Mouse (Mus musculus): ENCODE results near the gene Ppbp. TPM values are rescaled to one million over a fixed set of nuclear protein-coding genes. Genes with fewer than 3 reads are reported as not detected.

Gene Ppbp
- polyA plus RNA-seq, 1 experiment from 2014 or later: 2.9 TPM

GRCm38 (mm10) chr5:90760844-90761243, 7.5 kb upstream of the Ppbp start:
- no peak overlapping the region for H3K4me2 ChIP-seq (ENCODE audit: low read depth, low read length)
- H3K27ac ChIP-seq (ENCODE audit: low read length): no peak overlapping the region
- no peak overlapping the region for H3K4me3 ChIP-seq (ENCODE audit: low read length)
- 83% methylated on average over 2 of the region's 2 CpGs for WGBS
- H3K36me3 ChIP-seq (ENCODE audit: control insufficient read depth, insufficient read depth): no peaks in the 10 kb centered on the region
- no peaks in the 10 kb centered on the region for H3K9me3 ChIP-seq (replicated peaks; ENCODE audit: control insufficient read depth, low read length)
- peaks cover 8% of the 10 kb centered on the region for H3K27me3 ChIP-seq (ENCODE audit: control insufficient read depth, insufficient read depth, low read length)
- peaks cover 5% of the 10 kb centered on the region; the same call in 1 of the 2 replicates for H3K4me1 ChIP-seq (ENCODE audit: control insufficient read depth, insufficient read depth, low read length)
- no peak for ATAC-seq (replicated peaks; ENCODE audit: extremely low read depth, insufficient read depth, low FRiP score)
- H3K9ac ChIP-seq (ENCODE audit: low read length): no peak overlapping the region

- Histone ChIP-seq H3K36me3 (ENCODE audit: control insufficient read depth, insufficient read depth) (no peaks in the 10 kb centered on the region), H3K9ac (ENCODE audit: low read length) (no peak overlapping the region), H3K4me1 (ENCODE audit: control insufficient read depth, insufficient read depth, low read length) (peaks cover 5% of the 10 kb centered on the region; the same call in 1 of the 2 replicates), H3K4me3 (ENCODE audit: low read length) (no peak overlapping the region), H3K27ac (ENCODE audit: low read length) (no peak overlapping the region), H3K9me3 (replicated peaks; ENCODE audit: control insufficient read depth, low read length) (no peaks in the 10 kb centered on the region), H3K27me3 (ENCODE audit: control insufficient read depth, insufficient read depth, low read length) (peaks cover 8% of the 10 kb centered on the region), H3K4me2 (ENCODE audit: low read depth, low read length) (no peak overlapping the region)
- 92% methylated on average over 3 of the region's 3 CpGs for WGBS
- no peak for ATAC-seq (replicated peaks; ENCODE audit: extremely low read depth, insufficient read depth, low FRiP score)
These were observed 6.5 kb upstream of the Ppbp start for GRCm38 (mm10) chr5:90761834-90762233.

GRCm38 (mm10) chr5:90763912-90764665, 4.2 kb upstream of the Ppbp start:
- 71% methylated on average over 12 of the region's 12 CpGs for WGBS
- no peaks in the 10 kb centered on the region for H3K36me3 ChIP-seq (ENCODE audit: control insufficient read depth, insufficient read depth)
- H3K27ac ChIP-seq (ENCODE audit: low read length): no peak overlapping the region
- no peak overlapping the region for H3K9ac ChIP-seq (ENCODE audit: low read length)
- no peaks in the 10 kb centered on the region for H3K9me3 ChIP-seq (replicated peaks; ENCODE audit: control insufficient read depth, low read length)
- H3K4me1 ChIP-seq (ENCODE audit: control insufficient read depth, insufficient read depth, low read length): peaks cover under 1% of the 10 kb centered on the region; the same call in 1 of the 2 replicates
- no peak overlapping the region for H3K4me2 ChIP-seq (ENCODE audit: low read depth, low read length)
- H3K27me3 ChIP-seq (ENCODE audit: control insufficient read depth, insufficient read depth, low read length): peaks cover 4% of the 10 kb centered on the region
- ATAC-seq (replicated peaks; ENCODE audit: extremely low read depth, insufficient read depth, low FRiP score): no peak
- H3K4me3 ChIP-seq (ENCODE audit: low read length): no peak overlapping the region

GRCm38 (mm10) chr5:90765821-90766606, 2.3 kb upstream of the Ppbp start:
- Histone ChIP-seq H3K4me2 (ENCODE audit: low read depth, low read length) (no peak overlapping the region), H3K9me3 (replicated peaks; ENCODE audit: control insufficient read depth, low read length) (no peaks in the 10 kb centered on the region), H3K36me3 (ENCODE audit: control insufficient read depth, insufficient read depth) (no peaks in the 10 kb centered on the region), H3K4me3 (ENCODE audit: low read length) (no peak overlapping the region), H3K4me1 (ENCODE audit: control insufficient read depth, insufficient read depth, low read length) (no peaks in the 10 kb centered on the region), H3K9ac (ENCODE audit: low read length) (no peak overlapping the region), H3K27ac (ENCODE audit: low read length) (no peak overlapping the region), H3K27me3 (ENCODE audit: control insufficient read depth, insufficient read depth, low read length) (no peaks in the 10 kb centered on the region)
- WGBS: 49% methylated on average over 8 of the region's 8 CpGs
- no peak for ATAC-seq (replicated peaks; ENCODE audit: extremely low read depth, insufficient read depth, low FRiP score)

- no peak overlapping the region for H3K9ac ChIP-seq (ENCODE audit: low read length)
- no peaks in the 10 kb centered on the region for H3K27me3 ChIP-seq (ENCODE audit: control insufficient read depth, insufficient read depth, low read length)
- no peak overlapping the region for H3K4me3 ChIP-seq (ENCODE audit: low read length)
- H3K27ac ChIP-seq (ENCODE audit: low read length): no peak overlapping the region
- H3K36me3 ChIP-seq (ENCODE audit: control insufficient read depth, insufficient read depth): no peaks in the 10 kb centered on the region
- 65% methylated on average over 3 of the region's 3 CpGs for WGBS
- 0 out of 2 replicates have a peak, but pooled peaks cover 2% of the 10 kb centered on the region for H3K4me1 ChIP-seq (ENCODE audit: control insufficient read depth, insufficient read depth, low read length)
- no peaks in the 10 kb centered on the region for H3K9me3 ChIP-seq (replicated peaks; ENCODE audit: control insufficient read depth, low read length)
- no peak for ATAC-seq (replicated peaks; ENCODE audit: extremely low read depth, insufficient read depth, low FRiP score)
- no peak overlapping the region for H3K4me2 ChIP-seq (ENCODE audit: low read depth, low read length)
These were observed 3.1 kb downstream of the Ppbp start for GRCm38 (mm10) chr5:90771369-90771768.

GRCm38 (mm10) chr5:90771880-90772653, 3.7 kb downstream of the Ppbp start, which contains the start of gene Pf4:
Gene Pf4 (plus strand): TSS chr5:90772435.
- no peak within 1 kb of the TSS for H3K4me3 ChIP-seq (ENCODE audit: low read length)
- no peaks in the 10 kb centered on the region for H3K27me3 ChIP-seq (ENCODE audit: control insufficient read depth, insufficient read depth, low read length)
- H3K9ac ChIP-seq (ENCODE audit: low read length): no peak within 1 kb of the TSS
- H3K27ac ChIP-seq (ENCODE audit: low read length): peak within 1 kb of the TSS; percentile 43; the same call in 1 of the 2 replicates
- no peaks in the 10 kb centered on the region for H3K9me3 ChIP-seq (replicated peaks; ENCODE audit: control insufficient read depth, low read length)
- 0 out of 2 replicates have a peak, but pooled peaks cover 2% of the 10 kb centered on the region for H3K4me1 ChIP-seq (ENCODE audit: control insufficient read depth, insufficient read depth, low read length)
- 47% methylated on average over 16 of the region's 16 CpGs for WGBS
- H3K4me2 ChIP-seq (ENCODE audit: low read depth, low read length): peak within 1 kb of the TSS; percentile 33
- no peaks in the 10 kb centered on the region for H3K36me3 ChIP-seq (ENCODE audit: control insufficient read depth, insufficient read depth)
- peak; percentile 52 for ATAC-seq (replicated peaks; ENCODE audit: extremely low read depth, insufficient read depth, low FRiP score)

- no peaks in the 10 kb centered on the region for H3K36me3 ChIP-seq (ENCODE audit: control insufficient read depth, insufficient read depth)
- H3K9me3 ChIP-seq (replicated peaks; ENCODE audit: control insufficient read depth, low read length): no peaks in the 10 kb centered on the region
- 65% methylated on average over 5 of the region's 5 CpGs for WGBS
- no peak overlapping the region for H3K4me2 ChIP-seq (ENCODE audit: low read depth, low read length)
- 0 out of 2 replicates have a peak, but pooled peaks cover 2% of the 10 kb centered on the region for H3K4me1 ChIP-seq (ENCODE audit: control insufficient read depth, insufficient read depth, low read length)
- H3K9ac ChIP-seq (ENCODE audit: low read length): no peak overlapping the region
- H3K27ac ChIP-seq (ENCODE audit: low read length): no peak overlapping the region
- ATAC-seq (replicated peaks; ENCODE audit: extremely low read depth, insufficient read depth, low FRiP score): no peak
- no peaks in the 10 kb centered on the region for H3K27me3 ChIP-seq (ENCODE audit: control insufficient read depth, insufficient read depth, low read length)
- no peak overlapping the region for H3K4me3 ChIP-seq (ENCODE audit: low read length)
These were observed 7.2 kb downstream of the Ppbp start for GRCm38 (mm10) chr5:90775562-90775961.

GRCm38 (mm10) chr5:90777621-90778020, 9.3 kb downstream of the Ppbp start:
- Histone ChIP-seq H3K36me3 (ENCODE audit: control insufficient read depth, insufficient read depth) (no peaks in the 10 kb centered on the region), H3K27ac (ENCODE audit: low read length) (no peak overlapping the region), H3K9ac (ENCODE audit: low read length) (no peak overlapping the region), H3K4me2 (ENCODE audit: low read depth, low read length) (no peak overlapping the region), H3K4me1 (ENCODE audit: control insufficient read depth, insufficient read depth, low read length) (no peaks in the 10 kb centered on the region), H3K27me3 (ENCODE audit: control insufficient read depth, insufficient read depth, low read length) (no peaks in the 10 kb centered on the region), H3K4me3 (ENCODE audit: low read length) (no peak overlapping the region), H3K9me3 (replicated peaks; ENCODE audit: control insufficient read depth, low read length) (no peaks in the 10 kb centered on the region)
- 79% methylated on average over 10 of the region's 10 CpGs for WGBS
- no peak for ATAC-seq (replicated peaks; ENCODE audit: extremely low read depth, insufficient read depth, low FRiP score)
